Mouse (Mus musculus): ENCODE measurements around the gene Map4. TPM values are rescaled to one million over a fixed set of nuclear protein-coding genes. Genes with fewer than 3 reads are reported as not detected.
"Not testable (repeated sequence)": the region's sequence is repeated elsewhere in the genome, so short reads cannot be mapped to it uniquely, and the experiment has no call there.

Map4 gene
- polyA plus RNA-seq, 1 experiment from 2014 or later: 62.0 TPM

GRCm38 (mm10) chr9:109954631-109955030 lies 23.4 kb downstream of the Map4 start:
- no peak overlapping the region for H3K4me2 ChIP-seq (replicated peaks; ENCODE audit: low read depth, low read length)
- H3K4me3 ChIP-seq (ENCODE audit: low read depth, low read length): no peak overlapping the region
- H3K27me3 ChIP-seq (ENCODE audit: control insufficient read depth, insufficient read depth, low read length): no peaks in the 10 kb centered on the region
- no peak for ATAC-seq (ENCODE audit: insufficient number of reproducible peaks, insufficient read depth, low FRiP score, low read depth)
- H3K4me1 ChIP-seq (ENCODE audit: control insufficient read depth, insufficient read depth, low read length): no peaks in the 10 kb centered on the region
- H3K27ac ChIP-seq (ENCODE audit: low read length): no peak overlapping the region
- no peaks in the 10 kb centered on the region for H3K9me3 ChIP-seq (ENCODE audit: control insufficient read depth, low read depth, low read length)
- H3K9ac ChIP-seq (replicated peaks; ENCODE audit: low read depth, low read length): no peak overlapping the region
- H3K36me3 ChIP-seq (ENCODE audit: control insufficient read depth, insufficient read depth, low read length): no peaks in the 10 kb centered on the region

DNA sequence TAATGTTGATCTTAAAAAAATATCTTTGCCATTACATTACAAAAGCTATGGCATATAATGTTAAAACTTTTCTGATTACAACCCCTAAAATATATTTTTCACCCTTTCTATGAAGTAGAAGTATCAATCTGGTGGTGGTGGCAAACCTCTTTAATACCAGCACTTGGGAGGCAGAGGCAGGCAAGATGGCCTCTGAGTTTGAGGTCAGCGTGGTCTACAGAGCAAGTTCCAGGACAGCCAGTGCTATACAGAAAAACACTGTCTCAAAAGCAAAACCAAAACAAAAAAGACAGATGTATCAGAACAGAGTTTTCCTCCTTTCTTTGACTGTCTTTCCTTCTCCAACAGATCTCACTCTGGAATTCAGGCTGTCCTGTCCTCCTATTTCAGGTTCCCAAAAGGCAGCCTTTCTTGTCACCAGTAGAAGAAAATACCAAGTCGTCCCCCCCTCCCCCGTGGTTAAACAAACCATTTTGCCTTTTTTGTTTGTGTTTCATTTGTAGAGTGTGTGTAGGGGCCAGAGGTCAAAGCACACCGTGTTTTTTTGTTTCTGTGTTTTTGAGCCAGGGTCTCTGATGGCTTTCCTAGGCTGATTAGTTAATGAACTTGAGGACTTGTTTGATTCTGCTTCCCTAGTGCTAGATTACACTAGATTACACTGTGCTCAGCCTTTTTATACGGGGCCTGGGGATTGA lies 28.3 kb downstream of the Map4 start:
- Histone ChIP-seq H3K27me3 (ENCODE audit: control insufficient read depth, insufficient read depth, low read length) (no peaks in the 10 kb centered on the region), H3K36me3 (ENCODE audit: control insufficient read depth, insufficient read depth, low read length) (no peaks in the 10 kb centered on the region), H3K4me2 (replicated peaks; ENCODE audit: low read depth, low read length) (no peak overlapping the region), H3K9me3 (ENCODE audit: control insufficient read depth, low read depth, low read length) (no peaks in the 10 kb centered on the region), H3K9ac (replicated peaks; ENCODE audit: low read depth, low read length) (no peak overlapping the region), H3K27ac (ENCODE audit: low read length) (no peak overlapping the region), H3K4me1 (ENCODE audit: control insufficient read depth, insufficient read depth, low read length) (no peaks in the 10 kb centered on the region), H3K4me3 (ENCODE audit: low read depth, low read length) (no peak overlapping the region)
- ATAC-seq (ENCODE audit: insufficient number of reproducible peaks, insufficient read depth, low FRiP score, low read depth): no peak
- 37% methylated on average over 5 of the region's 5 CpGs for WGBS

- no peaks in the 10 kb centered on the region for H3K9me3 ChIP-seq (ENCODE audit: control insufficient read depth, low read depth, low read length)
These were observed 29.3 kb downstream of the Map4 start for GRCm38 (mm10) chr9:109960593-109960992.

GRCm38 (mm10) chr9:109964761-109965160 lies 33.5 kb downstream of the Map4 start:
- peaks cover 3% of the 10 kb centered on the region; the same call in 1 of the 2 replicates for H3K4me1 ChIP-seq (ENCODE audit: control insufficient read depth, insufficient read depth, low read length)
- no peak overlapping the region for H3K4me2 ChIP-seq (replicated peaks; ENCODE audit: low read depth, low read length)
- no peaks in the 10 kb centered on the region for H3K9me3 ChIP-seq (ENCODE audit: control insufficient read depth, low read depth, low read length)
- no peak overlapping the region for H3K27ac ChIP-seq (ENCODE audit: low read length)
- H3K4me3 ChIP-seq (ENCODE audit: low read depth, low read length): no peak overlapping the region
- H3K27me3 ChIP-seq (ENCODE audit: control insufficient read depth, insufficient read depth, low read length): no peaks in the 10 kb centered on the region
- no peak overlapping the region for H3K9ac ChIP-seq (replicated peaks; ENCODE audit: low read depth, low read length)
- ATAC-seq (ENCODE audit: insufficient number of reproducible peaks, insufficient read depth, low FRiP score, low read depth): no peak
- H3K36me3 ChIP-seq (ENCODE audit: control insufficient read depth, insufficient read depth, low read length): no peaks in the 10 kb centered on the region

More at GRCm38 (mm10) chr9:109960593-109960992, 29.3 kb downstream of the Map4 start:
- H3K4me1 ChIP-seq (ENCODE audit: control insufficient read depth, insufficient read depth, low read length): no peaks in the 10 kb centered on the region
- ATAC-seq (ENCODE audit: insufficient number of reproducible peaks, insufficient read depth, low FRiP score, low read depth): no peak
- no peaks in the 10 kb centered on the region for H3K27me3 ChIP-seq (ENCODE audit: control insufficient read depth, insufficient read depth, low read length)
- no peak overlapping the region for H3K27ac ChIP-seq (ENCODE audit: low read length)
- no peak overlapping the region for H3K4me2 ChIP-seq (replicated peaks; ENCODE audit: low read depth, low read length)
- no peak overlapping the region for H3K4me3 ChIP-seq (ENCODE audit: low read depth, low read length)
- WGBS: 92% methylated on average over 4 of the region's 4 CpGs
- no peaks in the 10 kb centered on the region for H3K36me3 ChIP-seq (ENCODE audit: control insufficient read depth, insufficient read depth, low read length)
- no peak overlapping the region for H3K9ac ChIP-seq (replicated peaks; ENCODE audit: low read depth, low read length)

- H3K4me3 ChIP-seq (ENCODE audit: low read depth, low read length): no peak overlapping the region
- H3K36me3 ChIP-seq (ENCODE audit: control insufficient read depth, insufficient read depth, low read length): no peaks in the 10 kb centered on the region
- ATAC-seq (ENCODE audit: insufficient number of reproducible peaks, insufficient read depth, low FRiP score, low read depth): no peak
- no peaks in the 10 kb centered on the region for H3K9me3 ChIP-seq (ENCODE audit: control insufficient read depth, low read depth, low read length)
- no peaks in the 10 kb centered on the region for H3K27me3 ChIP-seq (ENCODE audit: control insufficient read depth, insufficient read depth, low read length)
- H3K4me2 ChIP-seq (replicated peaks; ENCODE audit: low read depth, low read length): no peak overlapping the region
- peaks cover 3% of the 10 kb centered on the region; the same call in 1 of the 2 replicates for H3K4me1 ChIP-seq (ENCODE audit: control insufficient read depth, insufficient read depth, low read length)
- H3K27ac ChIP-seq (ENCODE audit: low read length): no peak overlapping the region
- WGBS: 49% methylated on average over 4 of the region's 4 CpGs
- H3K9ac ChIP-seq (replicated peaks; ENCODE audit: low read depth, low read length): no peak overlapping the region
These were observed 37.3 kb downstream of the Map4 start for GRCm38 (mm10) chr9:109968351-109969116.

DNA sequence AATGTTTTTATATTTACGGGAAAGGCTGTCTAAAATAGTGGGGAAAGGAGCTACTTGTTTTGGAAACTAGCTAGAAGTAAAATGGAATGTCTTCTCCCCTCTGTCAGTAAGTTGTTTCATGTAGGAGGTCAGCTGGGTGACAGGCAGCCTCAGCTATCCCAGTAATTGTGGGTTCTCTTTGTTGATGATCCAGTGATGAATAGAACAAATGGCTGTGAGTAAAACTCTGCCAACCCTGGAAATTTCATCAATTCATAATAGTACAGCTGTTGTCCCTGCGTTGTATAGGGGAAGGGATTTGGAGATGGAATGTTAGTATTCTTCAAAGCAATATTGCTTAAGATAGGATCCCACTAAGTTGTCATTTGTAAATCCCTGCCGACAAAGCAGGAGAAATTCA lies 37.9 kb downstream of the Map4 start:
- Histone ChIP-seq H3K36me3 (ENCODE audit: control insufficient read depth, insufficient read depth, low read length) (no peaks in the 10 kb centered on the region), H3K4me3 (ENCODE audit: low read depth, low read length) (no peak overlapping the region), H3K27me3 (ENCODE audit: control insufficient read depth, insufficient read depth, low read length) (no peaks in the 10 kb centered on the region), H3K9ac (replicated peaks; ENCODE audit: low read depth, low read length) (no peak overlapping the region), H3K9me3 (ENCODE audit: control insufficient read depth, low read depth, low read length) (no peaks in the 10 kb centered on the region), H3K4me1 (ENCODE audit: control insufficient read depth, insufficient read depth, low read length) (peaks cover 3% of the 10 kb centered on the region; the same call in 1 of the 2 replicates), H3K27ac (ENCODE audit: low read length) (no peak overlapping the region), H3K4me2 (replicated peaks; ENCODE audit: low read depth, low read length) (no peak overlapping the region)
- 65% methylated on average over 3 of the region's 3 CpGs for WGBS
- no peak for ATAC-seq (ENCODE audit: insufficient number of reproducible peaks, insufficient read depth, low FRiP score, low read depth)

GRCm38 (mm10) chr9:109969792-109970336 lies 38.6 kb downstream of the Map4 start:
- H3K9me3 ChIP-seq (ENCODE audit: control insufficient read depth, low read depth, low read length): no peaks in the 10 kb centered on the region
- ATAC-seq (ENCODE audit: insufficient number of reproducible peaks, insufficient read depth, low FRiP score, low read depth): no peak
- H3K27ac ChIP-seq (ENCODE audit: low read length): no peak overlapping the region
- 74% methylated on average over 4 of the region's 4 CpGs for WGBS
- H3K27me3 ChIP-seq (ENCODE audit: control insufficient read depth, insufficient read depth, low read length): no peaks in the 10 kb centered on the region
- H3K4me1 ChIP-seq (ENCODE audit: control insufficient read depth, insufficient read depth, low read length): peaks cover 3% of the 10 kb centered on the region; the same call in 1 of the 2 replicates
- no peak overlapping the region for H3K4me2 ChIP-seq (replicated peaks; ENCODE audit: low read depth, low read length)
- no peaks in the 10 kb centered on the region for H3K36me3 ChIP-seq (ENCODE audit: control insufficient read depth, insufficient read depth, low read length)
- H3K9ac ChIP-seq (replicated peaks; ENCODE audit: low read depth, low read length): no peak overlapping the region
- no peak overlapping the region for H3K4me3 ChIP-seq (ENCODE audit: low read depth, low read length)

DNA sequence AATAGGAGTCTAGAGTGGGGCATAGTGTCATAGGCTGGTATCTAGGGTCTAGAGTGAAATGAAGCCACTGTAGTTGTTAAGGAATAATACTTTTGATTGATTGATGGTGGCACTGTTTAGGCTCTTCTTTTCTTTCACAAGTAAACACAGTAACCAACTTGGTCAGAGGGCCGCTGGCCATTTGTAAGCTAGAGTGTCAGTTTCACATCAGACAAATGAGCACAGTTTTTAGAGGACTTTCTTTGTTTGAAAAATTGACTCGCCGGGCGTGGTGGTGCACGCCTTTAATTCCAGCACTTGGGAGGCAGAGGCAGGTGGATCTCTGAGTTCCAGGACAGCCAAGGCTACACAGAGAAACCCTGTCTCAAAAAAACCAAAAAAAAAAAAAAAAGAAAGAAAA lies 40.5 kb downstream of the Map4 start:
- not testable (repeated sequence) for H3K4me1 ChIP-seq (ENCODE audit: control insufficient read depth, insufficient read depth, low read length); H3K27ac ChIP-seq (ENCODE audit: low read length); H3K4me2 ChIP-seq (replicated peaks; ENCODE audit: low read depth, low read length); ATAC-seq (ENCODE audit: insufficient number of reproducible peaks, insufficient read depth, low FRiP score, low read depth); H3K27me3 ChIP-seq (ENCODE audit: control insufficient read depth, insufficient read depth, low read length); H3K4me3 ChIP-seq (ENCODE audit: low read depth, low read length); H3K9me3 ChIP-seq (ENCODE audit: control insufficient read depth, low read depth, low read length); H3K9ac ChIP-seq (replicated peaks; ENCODE audit: low read depth, low read length); H3K36me3 ChIP-seq (ENCODE audit: control insufficient read depth, insufficient read depth, low read length)
- WGBS: 92% methylated on average over 5 of the region's 5 CpGs
